Mouse (Mus musculus): ENCODE measurements around the gene 1700001O22Rik.

DNA sequence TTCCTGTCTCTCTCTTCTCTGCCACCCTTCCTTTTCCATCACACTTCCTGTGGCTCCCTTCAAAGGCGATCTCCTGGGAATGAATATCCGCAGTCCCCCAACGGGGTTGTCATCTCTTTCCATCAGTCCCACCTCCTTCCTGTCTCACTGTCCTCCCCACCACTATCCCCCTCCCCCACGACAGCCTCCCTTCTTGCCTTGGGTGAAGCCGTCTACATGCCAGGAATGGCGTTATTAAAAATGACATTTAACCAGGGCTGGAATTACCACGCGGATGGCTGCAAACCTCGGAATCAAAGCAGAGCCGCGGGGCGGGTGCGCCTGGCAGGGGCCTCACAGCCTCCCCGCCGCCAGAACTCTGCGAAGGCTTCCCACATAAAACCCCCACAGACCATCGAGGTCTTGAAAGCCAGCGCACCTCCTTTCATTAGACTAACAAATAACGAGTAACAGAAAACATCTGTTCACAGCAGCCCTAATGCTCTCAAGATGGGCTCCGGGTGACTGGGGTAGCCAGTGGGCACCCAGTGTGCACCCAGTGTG is 49.4 kb upstream of the 1700001O22Rik start:
- no peak for TF ChIP-seq EP300 (IDR thresholded peaks at IDR 0.05; ENCODE audit: low read depth)
- TF ChIP-seq CTCF (IDR thresholded peaks at IDR 0.05; ENCODE audit: low read depth): no peak

Data from liver, embryonic 14.5 days (tissue).